Mouse (Mus musculus) stomach, adult 2 months (tissue): ENCODE measurements around the gene Arl5c. TPM values are rescaled to one million over a fixed set of nuclear protein-coding genes. Genes with fewer than 3 reads are reported as not detected.

Experiments used
- polyA plus RNA-seq: library from polyadenylated mRNA; depleted of rRNA; stranded (reverse); fragments of >200 nt; gene quantifications from 2 replicates; pipeline ENCODE4 v1.2.3, GENCODE M21; 2012; rRNA removed

Arl5c gene
- 0.55 and 0.78 TPM in 2 replicates for polyA plus RNA-seq

GRCm38 (mm10) chr11:97995564-97996288, at the start of gene Arl5c:
Arl5c (minus strand) TSS chr11:97996181.

GRCm38 (mm10) chr11:98026570-98027296, 30.8 kb upstream of the Arl5c start, which contains the start of gene Rpl19:
Rpl19 (plus strand) TSS chr11:98026710.

GRCm38 (mm10) chr11:98022555-98023371, 26.8 kb upstream of the Arl5c start, which contains the start of gene Cacnb1:
Cacnb1 (minus strand) TSS chr11:98023034.

GRCm38 (mm10) chr11:97985727-97986677, 10.0 kb downstream of the Arl5c start, which contains the start of gene Plxdc1:
Plxdc1 (minus strand) TSS chr11:97986444.

Other genes starting within 250 kb of the Arl5c start
- 1.8 and 1.9 TPM in 2 replicates for gene Cwc25, start 229.6 kb downstream of the Arl5c start, polyA plus RNA-seq
- gene 1700001P01Rik, start 220.3 kb downstream of the Arl5c start, polyA plus RNA-seq: not detected in 2 replicates
- 11.0 and 11.8 TPM in 2 replicates for gene Rpl23, start 213.7 kb downstream of the Arl5c start, polyA plus RNA-seq
- gene Lasp1, start 197.2 kb downstream of the Arl5c start, polyA plus RNA-seq: 129 and 134 TPM in 2 replicates
- 0.18 and 0.49 TPM in 2 replicates for gene B230217C12Rik, start 155.4 kb downstream of the Arl5c start, polyA plus RNA-seq
- 0.14 TPM in 1 of 2 replicates, not detected in the other for gene Fbxo47, start 112.0 kb downstream of the Arl5c start, polyA plus RNA-seq
- 0.67 and 0.73 TPM in 2 replicates for gene Plxdc1, start 9.7 kb downstream of the Arl5c start, polyA plus RNA-seq
- gene Cacnb1, start 26.9 kb upstream of the Arl5c start, polyA plus RNA-seq: 9.5 and 10.0 TPM in 2 replicates
- gene Rpl19, start 30.5 kb upstream of the Arl5c start, polyA plus RNA-seq: 123 and 146 TPM in 2 replicates
- gene Stac2, start 57.3 kb upstream of the Arl5c start, polyA plus RNA-seq: 0.22 and 0.30 TPM in 2 replicates
- 9.0 and 9.2 TPM in 2 replicates for gene Fbxl20, start 154.2 kb upstream of the Arl5c start, polyA plus RNA-seq
- 1.3 and 2.2 TPM in 2 replicates for gene Med1, start 197.1 kb upstream of the Arl5c start, polyA plus RNA-seq
- 2.0 and 3.1 TPM in 2 replicates for gene Cdk12, start 206.9 kb upstream of the Arl5c start, polyA plus RNA-seq